Comparison of ENCODE assay signal across 8 mouse cellular contexts in genomic region chr10:13323139-13323805, GRCm38 (mm10).
A peak's percentile ranks its signal among the peaks of the same experiment; 100 is the strongest.
DNase-seq lines count a peak whose midpoint lies in the region; ATAC-seq and TF ChIP-seq lines count a peak whose summit lies in the region.

No protein-coding gene starts in this region.

- H3K4me1 ChIP-seq in spleen, adult 2 months (ENCODE audit: control insufficient read depth, insufficient read depth, insufficient read length), result no peaks in the 10 kb centered on the region
- peaks cover 3% of the 10 kb centered on the region; the same call in 1 of the 2 replicates for H3K4me1 ChIP-seq in forebrain, postnatal 0 days (ENCODE audit: insufficient read depth)
- peaks cover 32% of the 10 kb centered on the region for H3K4me1 ChIP-seq in kidney, embryonic 16.5 days (ENCODE audit: insufficient read depth, low read length)

- peaks cover 5% of the 10 kb centered on the region for H3K27me3 ChIP-seq in spleen, adult 2 months (ENCODE audit: control insufficient read depth, insufficient read depth, low read length)
- no peaks in the 10 kb centered on the region for H3K27me3 ChIP-seq in forebrain, postnatal 0 days (ENCODE audit: insufficient read depth, low read length)
- H3K27me3 ChIP-seq in kidney, embryonic 16.5 days (ENCODE audit: insufficient read depth, low read length), result no peaks in the 10 kb centered on the region

- H3K27ac ChIP-seq in spleen, adult 2 months (ENCODE audit: insufficient read depth, low read length), result no peak overlapping the region
- H3K27ac ChIP-seq in forebrain, postnatal 0 days (ENCODE audit: low read depth, low read length), result 0 out of 2 replicates have a peak overlapping the region, but pooled peaks have one; percentile 45
- peak overlapping the region; percentile 97 for H3K27ac ChIP-seq in kidney, embryonic 16.5 days (ENCODE audit: low read length)

- no peak for TF ChIP-seq CTCF in spleen, adult 2 months (IDR thresholded peaks at IDR 0.05; ENCODE audit: extremely low read depth, insufficient read depth, insufficient read length, insufficient replicate concordance)
- TF ChIP-seq CTCF in forebrain, postnatal 0 days (IDR thresholded peaks at IDR 0.05; ENCODE audit: low read depth), result no peak

- peak overlapping the region; percentile 51 for H3K4me3 ChIP-seq in spleen, adult 2 months (ENCODE audit: extremely low read depth, insufficient read depth, insufficient read length)
- H3K4me3 ChIP-seq in forebrain, postnatal 0 days (ENCODE audit: low read depth, low read length), result peak overlapping the region; percentile 62
- H3K4me3 ChIP-seq in kidney, embryonic 16.5 days (ENCODE audit: low read length), result peak overlapping the region; percentile 73

- WGBS in spleen, adult 2 months, result 15% methylated on average over 12 of the region's 12 CpGs
- 14% methylated on average over 12 of the region's 12 CpGs for WGBS in forebrain, postnatal 0 days
- WGBS in kidney, embryonic 16.5 days, result 6% methylated on average over 12 of the region's 12 CpGs

- peak; percentile 32; the same call in 1 of the 2 replicates for ATAC-seq in forebrain, postnatal 0 days
- ATAC-seq in kidney, embryonic 16.5 days (ENCODE audit: low FRiP score, low TSS enrichment), result peak; percentile 58

- H3K9ac ChIP-seq in forebrain, postnatal 0 days, result peak overlapping the region; percentile 61; the same call in 1 of the 2 replicates
- H3K9ac ChIP-seq in kidney, embryonic 16.5 days (replicated peaks; ENCODE audit: low read length), result peak overlapping the region; percentile 85

- no peaks in the 10 kb centered on the region for H3K36me3 ChIP-seq in spleen, adult 2 months (ENCODE audit: control insufficient read depth, insufficient read depth, low read length)
- no peaks in the 10 kb centered on the region for H3K36me3 ChIP-seq in forebrain, postnatal 0 days (ENCODE audit: insufficient read depth)
- no peaks in the 10 kb centered on the region for H3K36me3 ChIP-seq in kidney, embryonic 16.5 days (ENCODE audit: insufficient read depth, low read length)

- no peak for TF ChIP-seq POLR2A in spleen, adult 2 months (IDR thresholded peaks at IDR 0.05; ENCODE audit: low read depth, low read length)

- peak overlapping the region; percentile 95 for H3K4me2 ChIP-seq in forebrain, postnatal 0 days (ENCODE audit: low read depth)
- H3K4me2 ChIP-seq in kidney, embryonic 16.5 days (replicated peaks; ENCODE audit: low read depth, low read length), result peak overlapping the region; percentile 75

- H3K9me3 ChIP-seq in forebrain, postnatal 0 days (ENCODE audit: low read length), result no peaks in the 10 kb centered on the region
- no peaks in the 10 kb centered on the region for H3K9me3 ChIP-seq in kidney, embryonic 16.5 days (ENCODE audit: low read length)

- no peak for DNase-seq in spleen, adult 2 months (ENCODE audit: low read depth in 1 of 2, low spot score in 2 of 2)
- DNase-seq in spleen, postnatal 14 days (ENCODE audit: low spot score in 2 of 2), result no peak
- no peak for DNase-seq in forebrain, postnatal 0 days
- peak; percentile 56 to 63 for DNase-seq in lung, postnatal 4 days
- no peak for DNase-seq in thymus, postnatal 0 days (ENCODE audit: low spot score)
- DNase-seq in frontal cortex, postnatal 14 days (ENCODE audit: low spot score in 2 of 2), result no peak
- no peak for DNase-seq in right cerebral cortex, adult 2 months (ENCODE audit: low spot score in 2 of 2)

Comparison
In these comparisons a context has a peak if more than half of its experiments do, and no peak if none do; other contexts are left out.
1. DNase-seq: peak in lung, postnatal 4 days (2 of 2); none in spleen, adult 2 months (0 of 2), spleen, postnatal 14 days (0 of 2), forebrain, postnatal 0 days (single experiment), thymus, postnatal 0 days (single experiment), frontal cortex, postnatal 14 days (0 of 2) and right cerebral cortex, adult 2 months (0 of 2).
2. Peak in every context shown above with its lines, with median percentiles within 50 percentile points of each other: H3K4me3 ChIP-seq.